Mouse (Mus musculus): ENCODE data around the gene Ppp1cc. TPM values are rescaled to one million over a fixed set of nuclear protein-coding genes. Genes with fewer than 3 reads are reported as not detected.

Gene Ppp1cc
- polyA plus RNA-seq, 1 experiment: 410 TPM

GRCm38 (mm10) chr5:122221085-122221484 is 63.0 kb downstream of the Ppp1cc start:
- TF ChIP-seq CTCF (IDR thresholded peaks at IDR 0.05; ENCODE audit: borderline replicate concordance, insufficient read depth, low read depth, low read length): no peak
- no peak for TF ChIP-seq POLR2A (IDR thresholded peaks at IDR 0.05; ENCODE audit: borderline replicate concordance, insufficient read depth, low read length)
- no peak overlapping the region for H3K27ac ChIP-seq (ENCODE audit: insufficient read depth, low read length)
- 89% methylated on average over 4 of the region's 4 CpGs for WGBS
- H3K27me3 ChIP-seq (ENCODE audit: control insufficient read depth, insufficient read depth, low read length): no peaks in the 10 kb centered on the region
- H3K4me3 ChIP-seq (replicated peaks; ENCODE audit: insufficient read depth, low read depth, low read length): no peak overlapping the region
- no peak for DNase-seq
- no peaks in the 10 kb centered on the region; the same call in 1 of the 2 replicates for H3K4me1 ChIP-seq (ENCODE audit: control insufficient read depth, insufficient read depth, low read length)

GRCm38 (mm10) chr5:122224291-122224690 is 66.2 kb downstream of the Ppp1cc start:
- DNase-seq: no peak
- H3K4me3 ChIP-seq (replicated peaks; ENCODE audit: insufficient read depth, low read depth, low read length): no peak overlapping the region
- H3K4me1 ChIP-seq (ENCODE audit: control insufficient read depth, insufficient read depth, low read length): no peaks in the 10 kb centered on the region
- TF ChIP-seq POLR2A (IDR thresholded peaks at IDR 0.05; ENCODE audit: borderline replicate concordance, insufficient read depth, low read length) (no peak), CTCF (IDR thresholded peaks at IDR 0.05; ENCODE audit: borderline replicate concordance, insufficient read depth, low read depth, low read length) (no peak)
- H3K27ac ChIP-seq (ENCODE audit: insufficient read depth, low read length): no peak overlapping the region
- no peaks in the 10 kb centered on the region for H3K27me3 ChIP-seq (ENCODE audit: control insufficient read depth, insufficient read depth, low read length)
- 93% methylated on average over 2 of the region's 2 CpGs for WGBS

Other genes with a start within 250 kb of the Ppp1cc start
- 31.9 and 36.7 TPM in 2 replicates for gene Cux2, start 108.2 kb upstream of the Ppp1cc start, polyA plus RNA-seq (2012; rRNA removed)
- gene Myl2, start 57.3 kb upstream of the Ppp1cc start, polyA plus RNA-seq (2012; rRNA removed): 0.92 and 1.6 TPM in 2 replicates
- 9.3 and 11.9 TPM in 2 replicates for gene Ccdc63, start 17.5 kb upstream of the Ppp1cc start, polyA plus RNA-seq (2012; rRNA removed)
- gene Hvcn1, start 48.5 kb downstream of the Ppp1cc start, polyA plus RNA-seq (2012; rRNA removed): 1.00 and 1.3 TPM in 2 replicates
- gene Tctn1, start 106.2 kb downstream of the Ppp1cc start, polyA plus RNA-seq (2012; rRNA removed): 28.6 and 29.2 TPM in 2 replicates
- gene Pptc7, start 126.1 kb downstream of the Ppp1cc start, polyA plus RNA-seq (2012; rRNA removed): 46.4 and 48.4 TPM in 2 replicates
- 6.9 TPM in 2 replicates for gene Rad9b, start 196.0 kb downstream of the Ppp1cc start, polyA plus RNA-seq (2012; rRNA removed)
- 170 and 180 TPM in 2 replicates for gene Vps29, start 196.1 kb downstream of the Ppp1cc start, polyA plus RNA-seq (2012; rRNA removed)
- 46.5 and 48.7 TPM in 2 replicates for gene Gpn3, start 213.6 kb downstream of the Ppp1cc start, polyA plus RNA-seq (2012; rRNA removed)
- gene Fam216a, start 214.1 kb downstream of the Ppp1cc start, polyA plus RNA-seq (2012; rRNA removed): 94.8 and 98.5 TPM in 2 replicates
- gene Arpc3, start 233.6 kb downstream of the Ppp1cc start, polyA plus RNA-seq (2012; rRNA removed): 189 and 203 TPM in 2 replicates

All from cerebellum, adult 2 months (tissue).